Mouse (Mus musculus) urinary bladder, adult 18-20 months (tissue): ENCODE measurements around the gene Evpl.

ENCODE experiments used
- DNase-seq, 2 experiments: peaks; one replicate each; pipeline ENCODE4 v3.0.0; 2022; ENCODE audit warnings: low spot score in 2 of 2, mixed read lengths in 2 of 2

Gene Evpl

GRCm38 (mm10) chr11:116171959-116172358, 65.9 kb downstream of the Evpl start:
- no peak for DNase-seq
